Mouse (Mus musculus): ENCODE measurements around the gene S1pr5. TPM values are rescaled to one million over a fixed set of nuclear protein-coding genes. Genes with fewer than 3 reads are reported as not detected.
"Not testable (repeated sequence)": the region's sequence is repeated elsewhere in the genome, so short reads cannot be mapped to it uniquely, and the experiment has no call there.

Gene S1pr5
- polyA plus RNA-seq, 1 experiment from 2014 or later = not detected

- under 1% methylated on average over 44 of the region's 49 CpGs for WGBS
- Histone ChIP-seq H3K4me3 (replicated peaks) (peak within 1 kb of the TSS; percentile 78), H3K27ac (peak within 1 kb of the TSS; percentile 90), H3K27me3 (no peaks in the 10 kb centered on the region), H3K36me3 (peaks cover 37% of the 10 kb centered on the region), H3K9me3 (replicated peaks) (no peaks in the 10 kb centered on the region), H3K4me1 (peaks cover 24% of the 10 kb centered on the region), H3K9ac (peak within 1 kb of the TSS; percentile 82), H3K4me2 (peak within 1 kb of the TSS; percentile 82)
- peak; percentile 98 for ATAC-seq (replicated peaks; ENCODE audit: low FRiP score)
These were observed 16.8 kb upstream of the S1pr5 start, which contains the start of gene Atg4d for GRCm38 (mm10) chr9:21265000-21265561. TSS of gene Atg4d (plus strand) at chr9:21265293.

DNA sequence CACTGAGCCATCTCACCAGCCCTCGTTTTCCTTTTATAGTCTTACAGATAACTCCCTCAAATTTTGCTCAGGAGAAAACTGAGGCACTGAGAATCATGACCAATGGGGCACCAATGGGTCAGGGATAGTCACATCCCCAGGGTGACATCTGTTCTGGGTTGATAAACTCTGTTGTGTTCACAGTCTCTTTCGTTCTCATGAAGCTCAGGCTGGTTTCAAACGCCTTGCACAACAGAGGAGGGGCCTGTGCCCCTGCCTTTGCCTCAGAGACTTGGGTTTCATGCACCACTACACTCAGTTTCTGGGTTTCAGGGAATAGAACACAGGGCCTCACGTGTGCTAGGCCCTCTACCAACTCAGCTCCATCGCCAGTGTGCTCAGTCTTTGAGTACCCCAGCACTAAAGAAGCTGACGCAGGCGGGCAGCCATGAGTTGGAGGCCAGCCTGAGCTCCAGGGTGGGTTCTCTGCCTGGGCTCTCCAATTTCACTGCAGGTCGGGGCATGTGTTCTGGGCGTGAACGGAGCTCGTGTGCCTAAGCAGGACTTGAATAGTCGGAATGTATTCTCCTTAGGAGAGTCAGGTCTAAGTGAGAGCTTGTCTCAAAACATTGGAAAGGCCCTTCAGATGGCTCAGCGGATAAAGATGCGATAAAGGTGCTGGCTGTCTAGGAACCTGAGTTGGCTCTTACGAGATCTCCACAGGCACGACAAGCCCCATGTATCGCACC lies 16.2 kb upstream of the S1pr5 start:
- Histone ChIP-seq H3K9ac (peak overlapping the region; percentile 82; the same call in 1 of the 2 replicates), H3K4me3 (replicated peaks) (peak overlapping the region; percentile 78), H3K27me3 (no peaks in the 10 kb centered on the region), H3K9me3 (replicated peaks) (no peaks in the 10 kb centered on the region), H3K27ac (peak overlapping the region; percentile 90), H3K4me1 (peaks cover 24% of the 10 kb centered on the region), H3K4me2 (peak overlapping the region; percentile 82), H3K36me3 (peaks cover 32% of the 10 kb centered on the region)
- ATAC-seq (replicated peaks; ENCODE audit: low FRiP score) = peak; percentile 45
- 13% methylated on average over 17 of the region's 17 CpGs for WGBS

DNA sequence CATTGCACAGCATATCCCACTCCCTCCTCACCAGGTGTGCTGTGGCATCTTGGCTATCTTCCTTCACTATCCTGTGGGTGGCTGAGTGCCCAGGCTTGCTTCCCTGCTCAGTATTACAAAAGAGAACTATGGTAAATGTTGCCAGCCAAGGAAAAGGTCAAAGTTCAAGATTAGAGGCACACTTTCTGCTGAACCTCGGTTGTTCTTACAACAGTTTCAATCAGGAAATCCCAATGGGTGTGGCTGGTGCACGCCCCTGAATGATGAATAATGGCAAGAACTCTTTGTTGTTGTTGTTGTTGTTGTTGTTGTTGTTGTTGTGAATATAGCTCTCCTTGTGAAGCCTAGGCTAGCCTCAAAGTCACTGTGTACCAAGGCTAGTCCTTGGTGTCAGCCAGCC lies 13.6 kb upstream of the S1pr5 start:
- Histone ChIP-seq H3K4me2 (no peak overlapping the region), H3K9ac (no peak overlapping the region), H3K4me1 (peaks cover 21% of the 10 kb centered on the region), H3K4me3 (replicated peaks) (no peak overlapping the region), H3K36me3 (peaks cover 6% of the 10 kb centered on the region), H3K9me3 (replicated peaks) (no peaks in the 10 kb centered on the region), H3K27ac (no peak overlapping the region), H3K27me3 (no peaks in the 10 kb centered on the region)
- WGBS = 61% methylated on average over 2 of the region's 2 CpGs
- ATAC-seq (replicated peaks; ENCODE audit: low FRiP score) = no peak

DNA sequence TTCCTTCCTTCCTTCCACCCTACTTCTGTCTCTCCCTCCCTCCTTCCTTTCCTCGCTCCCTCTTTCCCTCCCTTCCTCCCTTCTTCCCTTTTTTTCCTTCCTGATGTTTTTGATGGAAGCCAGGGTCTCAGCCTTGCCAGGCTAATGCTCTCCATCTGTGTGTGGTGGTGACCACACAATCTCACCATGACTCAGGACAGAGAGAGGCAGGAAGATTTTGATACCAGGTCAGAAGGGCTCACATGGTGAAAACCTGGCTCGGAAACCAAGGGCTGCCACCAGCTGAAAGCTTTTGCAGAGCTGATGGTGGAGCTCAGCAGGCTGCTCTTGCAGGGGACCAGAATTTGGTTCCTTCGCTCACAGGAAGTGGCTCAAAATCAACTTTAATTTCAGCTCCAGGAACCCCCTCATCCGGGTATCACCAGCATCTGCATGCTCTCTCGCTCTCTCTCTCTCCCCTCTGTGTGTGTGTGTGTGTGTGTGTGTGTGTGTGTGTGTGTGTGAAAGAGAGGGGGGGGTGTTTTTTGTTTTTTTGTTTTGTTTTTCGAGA lies 12.3 kb upstream of the S1pr5 start:
- Histone ChIP-seq H3K27ac (no peak overlapping the region), H3K27me3 (no peaks in the 10 kb centered on the region), H3K9me3 (replicated peaks) (no peaks in the 10 kb centered on the region), H3K4me1 (peaks cover 8% of the 10 kb centered on the region), H3K36me3 (no peaks in the 10 kb centered on the region), H3K9ac (no peak overlapping the region), H3K4me2 (no peak overlapping the region), H3K4me3 (replicated peaks) (no peak overlapping the region)
- 76% methylated on average over 6 of the region's 6 CpGs for WGBS
- ATAC-seq (replicated peaks; ENCODE audit: low FRiP score) = no peak

DNA sequence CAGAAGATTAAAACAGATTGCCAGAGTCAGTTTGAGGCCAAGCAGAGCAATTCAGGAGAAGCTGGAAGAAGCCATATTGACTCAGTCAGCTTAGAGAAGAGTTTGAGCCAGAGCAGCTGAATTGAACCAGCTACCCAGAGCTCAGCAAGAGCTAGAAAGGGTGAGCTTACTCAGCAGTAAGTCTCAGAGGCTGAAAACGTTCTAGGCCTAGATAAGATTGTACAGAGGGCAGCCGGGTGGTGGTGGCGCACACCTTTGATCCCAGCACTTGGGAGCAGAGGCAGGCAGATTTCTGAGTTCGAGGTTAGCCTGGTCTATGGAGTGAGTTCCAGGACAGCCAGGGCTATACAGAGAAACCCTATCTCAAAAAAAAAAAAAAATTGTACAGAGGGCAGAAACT lies 8.1 kb upstream of the S1pr5 start:
- H3K36me3 ChIP-seq; ATAC-seq (replicated peaks; ENCODE audit: low FRiP score); H3K4me3 ChIP-seq (replicated peaks); H3K4me1 ChIP-seq; H3K4me2 ChIP-seq; H3K9ac ChIP-seq; H3K27ac ChIP-seq; H3K27me3 ChIP-seq; H3K9me3 ChIP-seq (replicated peaks): not testable (repeated sequence)
- WGBS = 85% methylated on average over 4 of the region's 4 CpGs

- H3K9ac ChIP-seq = no peak overlapping the region
- peaks cover 2% of the 10 kb centered on the region; the same call in 1 of the 2 replicates for H3K4me1 ChIP-seq
- no peak for ATAC-seq (replicated peaks; ENCODE audit: low FRiP score)
- H3K27me3 ChIP-seq = peaks cover 26% of the 10 kb centered on the region
- no peaks in the 10 kb centered on the region for H3K9me3 ChIP-seq (replicated peaks)
- H3K27ac ChIP-seq = no peak overlapping the region
- no peak overlapping the region for H3K4me2 ChIP-seq
- no peak overlapping the region for H3K4me3 ChIP-seq (replicated peaks)
- H3K36me3 ChIP-seq = no peaks in the 10 kb centered on the region
These were observed 6.4 kb upstream of the S1pr5 start for GRCm38 (mm10) chr9:21254690-21255089.

- H3K9ac ChIP-seq = no peak overlapping the region
- H3K4me2 ChIP-seq = no peak overlapping the region
- 61% methylated on average over 13 of the region's 13 CpGs for WGBS
- peaks cover 60% of the 10 kb centered on the region for H3K27me3 ChIP-seq
- no peaks in the 10 kb centered on the region for H3K9me3 ChIP-seq (replicated peaks)
- H3K27ac ChIP-seq = no peak overlapping the region
- no peaks in the 10 kb centered on the region for H3K36me3 ChIP-seq
- ATAC-seq (replicated peaks; ENCODE audit: low FRiP score) = no peak
- H3K4me1 ChIP-seq = peaks cover 14% of the 10 kb centered on the region
- H3K4me3 ChIP-seq (replicated peaks) = no peak overlapping the region
These were observed 3.0 kb upstream of the S1pr5 start for GRCm38 (mm10) chr9:21251116-21251735.

GRCm38 (mm10) chr9:21250509-21250908 lies 2.3 kb upstream of the S1pr5 start:
- WGBS = 48% methylated on average over 2 of the region's 2 CpGs
- peaks cover 14% of the 10 kb centered on the region for H3K4me1 ChIP-seq
- ATAC-seq (replicated peaks; ENCODE audit: low FRiP score) = no peak
- H3K4me2 ChIP-seq = no peak overlapping the region
- H3K4me3 ChIP-seq (replicated peaks) = no peak overlapping the region
- H3K36me3 ChIP-seq = no peaks in the 10 kb centered on the region
- H3K27ac ChIP-seq = no peak overlapping the region
- H3K9me3 ChIP-seq (replicated peaks) = no peaks in the 10 kb centered on the region
- no peak overlapping the region for H3K9ac ChIP-seq
- H3K27me3 ChIP-seq = peaks cover 67% of the 10 kb centered on the region

DNA sequence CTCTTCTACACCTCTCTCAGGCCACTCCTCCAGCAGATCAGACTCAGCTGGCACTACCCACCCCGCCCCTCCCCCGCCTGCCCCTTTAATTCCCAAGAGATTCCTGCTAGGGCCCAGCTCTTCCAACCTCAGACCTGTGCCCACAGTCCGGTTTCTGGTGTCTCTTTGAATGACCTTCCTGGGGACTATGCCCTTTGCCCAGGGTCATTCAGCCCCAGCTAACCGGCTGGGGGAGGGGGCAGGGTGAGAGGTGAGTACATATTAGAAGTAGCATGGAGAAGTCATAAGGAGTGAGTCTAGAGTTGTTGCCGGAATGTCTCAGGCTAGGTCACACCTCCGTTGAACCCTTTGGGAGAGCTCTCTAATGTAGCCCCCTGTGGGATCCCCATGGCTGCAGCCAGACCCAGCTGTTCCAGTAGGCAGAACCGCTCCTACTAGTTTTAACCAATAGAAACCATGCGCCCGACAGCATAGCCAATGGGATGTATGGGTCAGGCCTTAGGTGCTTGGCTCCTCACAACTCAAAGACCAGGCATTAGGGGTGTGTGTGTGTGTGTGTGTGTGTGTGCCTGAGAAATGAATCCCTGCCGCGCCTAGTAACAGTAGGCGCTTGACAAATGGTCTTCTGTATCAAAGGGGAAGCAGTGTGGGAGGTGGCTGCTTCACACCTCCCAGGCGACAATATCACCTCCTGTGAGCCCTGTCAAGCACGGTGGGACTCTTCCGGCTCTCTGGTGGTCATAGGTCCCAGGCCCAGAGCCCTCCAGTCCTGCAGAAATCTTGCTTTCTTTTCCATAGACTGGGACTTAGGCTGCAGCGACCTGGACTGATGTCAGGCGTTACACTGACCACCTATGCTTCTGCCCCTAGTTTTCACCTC lies 1.6 kb upstream of the S1pr5 start:
- Histone ChIP-seq H3K36me3 (no peaks in the 10 kb centered on the region), H3K27ac (no peak overlapping the region), H3K9me3 (replicated peaks) (no peaks in the 10 kb centered on the region), H3K4me2 (no peak overlapping the region), H3K4me3 (replicated peaks) (no peak overlapping the region), H3K27me3 (peaks cover 73% of the 10 kb centered on the region), H3K4me1 (peaks cover 20% of the 10 kb centered on the region), H3K9ac (no peak overlapping the region)
- no peak; the same call in 1 of the 2 replicates for ATAC-seq (replicated peaks; ENCODE audit: low FRiP score)
- 21% methylated on average over 17 of the region's 17 CpGs for WGBS

DNA sequence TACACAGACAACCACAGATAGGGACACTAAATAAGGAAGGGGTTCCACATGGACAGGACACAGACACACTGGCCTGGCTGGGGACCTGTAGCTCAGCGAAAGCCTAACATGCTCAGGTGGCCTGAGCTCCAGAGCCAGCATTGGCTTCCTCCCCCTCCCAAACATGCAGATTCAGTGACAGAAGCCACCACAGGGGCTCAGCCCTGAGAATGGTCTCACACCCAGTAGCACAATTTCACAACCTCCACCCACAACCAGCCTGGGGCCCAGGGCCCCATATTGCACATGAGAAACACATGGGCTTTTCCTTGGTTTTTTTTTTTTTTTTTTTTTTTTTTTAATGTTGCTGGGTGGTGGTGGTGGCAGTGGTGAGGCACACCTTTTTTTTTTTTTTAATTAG lies 1.9 kb downstream of the S1pr5 start:
- Histone ChIP-seq H3K27me3 (peaks cover 94% of the 10 kb centered on the region), H3K9ac (no peak overlapping the region), H3K27ac (no peak overlapping the region), H3K9me3 (replicated peaks) (no peaks in the 10 kb centered on the region), H3K4me3 (replicated peaks) (no peak overlapping the region), H3K4me2 (no peak overlapping the region), H3K36me3 (no peaks in the 10 kb centered on the region), H3K4me1 (peaks cover 31% of the 10 kb centered on the region)
- WGBS = 88% methylated on average over 1 of the region's 1 CpGs
- ATAC-seq (replicated peaks; ENCODE audit: low FRiP score) = no peak

DNA sequence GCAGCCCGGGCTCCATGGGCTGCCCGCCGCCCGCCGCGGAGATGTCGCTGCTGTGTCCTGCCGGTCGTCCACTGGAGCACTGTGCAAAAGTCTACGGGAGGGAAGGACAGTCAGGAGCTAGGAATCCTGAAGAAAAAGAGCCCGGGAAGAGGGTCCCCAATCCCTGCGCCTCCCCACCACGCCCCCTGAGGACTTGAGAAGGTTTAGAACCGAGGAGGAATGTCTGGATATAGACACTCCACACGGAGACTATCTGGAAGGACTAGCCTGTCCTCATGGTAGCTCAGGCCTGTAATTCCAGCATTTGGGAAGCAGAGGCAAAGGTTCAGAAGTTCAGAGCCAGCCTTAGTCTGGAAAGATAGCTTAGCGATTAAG lies 3.1 kb downstream of the S1pr5 start:
- H3K36me3 ChIP-seq = no peaks in the 10 kb centered on the region
- H3K4me1 ChIP-seq = peaks cover 35% of the 10 kb centered on the region
- ATAC-seq (replicated peaks; ENCODE audit: low FRiP score) = peak; percentile 5; the same call in 1 of the 2 replicates
- H3K9ac ChIP-seq = peak overlapping the region; percentile 39
- H3K4me2 ChIP-seq = peak overlapping the region; percentile 83
- peak overlapping the region; percentile 51 for H3K4me3 ChIP-seq (replicated peaks)
- H3K27me3 ChIP-seq = peaks cover 82% of the 10 kb centered on the region
- no peaks in the 10 kb centered on the region for H3K9me3 ChIP-seq (replicated peaks)
- no peak overlapping the region for H3K27ac ChIP-seq
- 4% methylated on average over 16 of the region's 16 CpGs for WGBS

Data from kidney, embryonic 15.5 days (tissue).